Mouse (Mus musculus) ES-Bruce4 (cell line): ENCODE results near the gene Adamts18. TPM values are rescaled to one million over a fixed set of nuclear protein-coding genes. Genes with fewer than 3 reads are reported as not detected.
"Not testable (repeated sequence)": the region's sequence is repeated elsewhere in the genome, so short reads cannot be mapped to it uniquely, and the experiment has no call there.

Experiments
- H3K27ac ChIP-seq: 2 replicates; pipeline ENCODE4 v1.5.1; 2012; ENCODE audit warnings: low read length, inconsistent platforms; ENCODE audit not compliant: insufficient read depth
- H3K27me3 ChIP-seq: 2 replicates; pipeline ENCODE4 v1.6.1; 2012; ENCODE audit warnings: mild to moderate bottlenecking, low read length, inconsistent platforms; ENCODE audit not compliant: control insufficient read depth, poor library complexity, insufficient read depth, severe bottlenecking
- H3K36me3 ChIP-seq: 2 replicates; pipeline ENCODE4 v1.6.1; 2012; ENCODE audit warnings: inconsistent platforms, mild to moderate bottlenecking, low read length, moderate library complexity; ENCODE audit not compliant: control insufficient read depth, poor library complexity, insufficient read depth, severe bottlenecking
- H3K4me1 ChIP-seq: one replicate; pipeline ENCODE4 v1.8.1; 2011; ENCODE audit warnings: low read length; ENCODE audit not compliant: control insufficient read depth, insufficient read depth
- H3K4me3 ChIP-seq: 2 replicates; pipeline ENCODE4 v1.5.1; 2011; ENCODE audit warnings: low read depth, mild to moderate bottlenecking, low read length
- H3K9ac ChIP-seq: 2 replicates; pipeline ENCODE4 v1.6.1; 2012; ENCODE audit warnings: low read depth, mild to moderate bottlenecking, inconsistent platforms; ENCODE audit not compliant: poor library complexity, severe bottlenecking
- H3K9me3 ChIP-seq: replicated peaks from 2 replicates; pipeline ENCODE4 v1.6.1; 2012; ENCODE audit warnings: mild to moderate bottlenecking, low read length, inconsistent platforms; ENCODE audit not compliant: control insufficient read depth, poor library complexity, insufficient read depth, severe bottlenecking
- CTCF ChIP-seq: IDR thresholded peaks from one replicate; pipeline ENCODE4 v1.8.1; 2011; ENCODE audit warnings: low read depth, low read length
- EP300 ChIP-seq: IDR thresholded peaks from 2 replicates; pipeline ENCODE4 v1.6.1; 2011; ENCODE audit warnings: low read depth, low read length; ENCODE audit not compliant: insufficient read depth
- POLR2A ChIP-seq: IDR thresholded peaks from one replicate; pipeline ENCODE4 v1.8.1; 2011; ENCODE audit warnings: low read length; ENCODE audit not compliant: insufficient read depth
- polyA plus RNA-seq: library from polyadenylated mRNA; stranded (reverse); fragments of >200 nt; gene quantifications from 2 replicates; pipeline ENCODE4 v1.2.4, GENCODE M21; 2011; ENCODE audit warnings: low read depth; ENCODE audit not compliant: missing spikeins, insufficient read depth, insufficient read length

The Adamts18 gene
- polyA plus RNA-seq, 1 experiment, result 0.21 TPM

- Histone ChIP-seq H3K27ac (no peak overlapping the region), H3K36me3 (no peaks in the 10 kb centered on the region), H3K4me1 (no peaks in the 10 kb centered on the region), H3K4me3 (no peak overlapping the region), H3K9me3 (no peaks in the 10 kb centered on the region), H3K9ac (no peak overlapping the region), H3K27me3 (no peaks in the 10 kb centered on the region)
- TF ChIP-seq POLR2A (no peak), EP300 (no peak), CTCF (no peak)
These were observed 44.5 kb downstream of the Adamts18 start for GRCm38 (mm10) chr8:113803830-113804611.

GRCm38 (mm10) chr8:113801551-113801950 lies 47.0 kb downstream of the Adamts18 start:
- Histone ChIP-seq H3K4me3 (no peak overlapping the region), H3K36me3 (no peaks in the 10 kb centered on the region), H3K9me3 (no peaks in the 10 kb centered on the region), H3K4me1 (no peaks in the 10 kb centered on the region), H3K27ac (no peak overlapping the region), H3K9ac (no peak overlapping the region), H3K27me3 (no peaks in the 10 kb centered on the region)
- no peak for TF ChIP-seq POLR2A
- TF ChIP-seq EP300, result no peak
- TF ChIP-seq CTCF, result no peak

GRCm38 (mm10) chr8:113800556-113800955 lies 48.0 kb downstream of the Adamts18 start:
- H3K27me3 ChIP-seq, H3K9me3 ChIP-seq, H3K4me1 ChIP-seq, H3K27ac ChIP-seq, H3K4me3 ChIP-seq, H3K36me3 ChIP-seq, H3K9ac ChIP-seq: not testable (repeated sequence)

GRCm38 (mm10) chr8:113799550-113799949 lies 49.0 kb downstream of the Adamts18 start:
- H3K4me3 ChIP-seq, result no peak overlapping the region
- TF ChIP-seq EP300 (no peak), POLR2A (no peak), CTCF (no peak)
- no peaks in the 10 kb centered on the region for H3K9me3 ChIP-seq
- no peaks in the 10 kb centered on the region for H3K36me3 ChIP-seq
- H3K4me1 ChIP-seq, result no peaks in the 10 kb centered on the region
- no peak overlapping the region for H3K27ac ChIP-seq
- no peak overlapping the region for H3K9ac ChIP-seq
- no peaks in the 10 kb centered on the region for H3K27me3 ChIP-seq

- no peak overlapping the region for H3K9ac ChIP-seq
- no peaks in the 10 kb centered on the region for H3K4me1 ChIP-seq
- no peaks in the 10 kb centered on the region for H3K27me3 ChIP-seq
- H3K27ac ChIP-seq, result no peak overlapping the region
- no peak overlapping the region for H3K4me3 ChIP-seq
- no peaks in the 10 kb centered on the region for H3K36me3 ChIP-seq
- 0 out of 2 replicates have a peak, but pooled peaks cover 2% of the 10 kb centered on the region for H3K9me3 ChIP-seq
- TF ChIP-seq POLR2A (no peak), EP300 (no peak), CTCF (no peak)
These were observed 56.7 kb downstream of the Adamts18 start for GRCm38 (mm10) chr8:113791856-113792255.

GRCm38 (mm10) chr8:113791061-113791460 lies 57.5 kb downstream of the Adamts18 start:
- H3K27ac ChIP-seq, result no peak overlapping the region
- 0 out of 2 replicates have a peak, but pooled peaks cover 2% of the 10 kb centered on the region for H3K9me3 ChIP-seq
- no peaks in the 10 kb centered on the region for H3K36me3 ChIP-seq
- H3K4me3 ChIP-seq, result no peak overlapping the region
- TF ChIP-seq POLR2A (no peak), CTCF (no peak), EP300 (no peak)
- no peaks in the 10 kb centered on the region for H3K27me3 ChIP-seq
- H3K9ac ChIP-seq, result no peak overlapping the region
- no peaks in the 10 kb centered on the region for H3K4me1 ChIP-seq
